Mouse (Mus musculus): ENCODE measurements around the gene Olfr974.
"Not testable (repeated sequence)": the region's sequence is repeated elsewhere in the genome, so short reads cannot be mapped to it uniquely, and the experiment has no call there.

The Olfr974 gene

DNA sequence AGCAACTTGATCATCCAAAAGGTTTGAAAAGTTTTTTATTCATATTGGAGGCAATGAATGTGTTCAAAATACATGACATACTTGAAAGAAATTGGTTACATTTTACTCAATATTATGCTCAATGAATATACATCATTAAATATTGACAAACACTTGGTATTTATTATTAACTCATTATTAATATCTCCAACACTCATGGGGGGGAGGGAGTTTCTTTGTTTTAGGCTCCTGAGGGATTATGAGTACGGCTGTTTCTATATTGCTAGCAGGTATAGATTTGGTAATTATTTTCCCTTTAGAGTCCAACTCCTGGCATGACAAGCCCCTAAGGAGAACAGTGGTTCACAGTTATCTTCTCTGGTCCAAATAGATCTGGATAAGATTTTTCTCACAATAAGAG, at the start of gene Olfr974:
Gene Olfr974 (plus strand): TSS at position 301 of the 400 bp plus-strand sequence.
- DNase-seq (ENCODE audit: low spot score in 2 of 2), result no peak

DNA sequence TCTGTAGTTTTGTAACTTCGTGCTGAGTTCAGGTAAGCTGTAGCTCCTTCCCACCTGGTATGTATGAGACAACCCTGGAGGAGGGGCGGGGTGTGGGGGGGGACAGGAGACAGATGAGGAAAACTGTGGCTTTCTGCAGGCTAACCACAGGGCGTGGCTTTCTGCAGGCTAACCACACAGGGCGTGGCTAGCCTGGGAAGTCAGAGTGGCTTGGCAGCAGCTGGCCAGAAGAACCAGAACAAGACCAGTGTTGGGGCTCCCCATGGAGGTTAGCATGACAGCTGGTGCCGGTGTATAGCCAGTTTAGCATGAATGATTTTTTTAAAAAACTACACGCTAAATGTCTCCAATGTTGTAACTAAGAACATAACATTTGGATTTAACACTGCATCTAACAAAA, 32.2 kb upstream of the Olfr974 start:
- DNase-seq (ENCODE audit: low spot score in 2 of 2), result no peak

DNA sequence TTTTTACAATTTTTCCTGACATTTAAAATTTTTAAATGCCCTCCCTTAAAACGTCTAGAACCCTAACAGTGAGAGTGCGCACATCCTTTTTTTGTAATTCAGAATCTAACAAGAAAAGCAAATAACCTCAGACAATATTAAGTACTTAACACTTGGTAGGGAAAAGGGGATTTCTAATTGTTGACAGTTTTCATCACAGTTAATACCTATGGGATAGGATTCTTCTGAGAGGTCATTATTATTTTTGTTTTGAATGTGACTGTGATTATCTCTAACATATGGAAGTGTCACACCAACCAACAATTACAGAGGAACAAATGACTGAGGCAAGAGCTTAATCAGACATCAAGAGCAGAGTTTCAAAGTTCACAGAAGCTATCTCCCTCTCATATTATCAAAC, 30.3 kb upstream of the Olfr974 start, which contains the start of gene Olfr229:
Gene Olfr229 (plus strand): TSS at position 301 of the 400 bp plus-strand sequence.
- DNase-seq (ENCODE audit: low spot score in 2 of 2), result no peak

DNA sequence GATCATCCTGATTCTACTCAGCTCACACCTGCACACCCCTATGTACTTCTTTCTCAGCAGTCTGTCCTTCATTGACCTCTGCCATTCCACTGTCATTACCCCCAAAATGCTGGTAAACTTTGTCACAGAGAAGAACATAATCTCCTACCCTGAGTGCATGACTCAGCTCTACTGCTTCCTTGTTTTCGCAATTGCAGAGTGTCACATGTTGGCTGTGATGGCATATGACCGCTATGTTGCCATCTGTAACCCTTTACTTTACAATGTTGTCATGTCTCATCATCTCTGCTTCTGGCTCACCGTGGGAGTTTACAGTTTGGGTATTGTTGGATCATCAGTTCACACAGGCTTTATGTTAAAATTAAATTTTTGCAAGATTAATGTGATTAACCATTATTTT, 27.4 kb upstream of the Olfr974 start:
- DNase-seq (ENCODE audit: low spot score in 2 of 2), result no peak

DNA sequence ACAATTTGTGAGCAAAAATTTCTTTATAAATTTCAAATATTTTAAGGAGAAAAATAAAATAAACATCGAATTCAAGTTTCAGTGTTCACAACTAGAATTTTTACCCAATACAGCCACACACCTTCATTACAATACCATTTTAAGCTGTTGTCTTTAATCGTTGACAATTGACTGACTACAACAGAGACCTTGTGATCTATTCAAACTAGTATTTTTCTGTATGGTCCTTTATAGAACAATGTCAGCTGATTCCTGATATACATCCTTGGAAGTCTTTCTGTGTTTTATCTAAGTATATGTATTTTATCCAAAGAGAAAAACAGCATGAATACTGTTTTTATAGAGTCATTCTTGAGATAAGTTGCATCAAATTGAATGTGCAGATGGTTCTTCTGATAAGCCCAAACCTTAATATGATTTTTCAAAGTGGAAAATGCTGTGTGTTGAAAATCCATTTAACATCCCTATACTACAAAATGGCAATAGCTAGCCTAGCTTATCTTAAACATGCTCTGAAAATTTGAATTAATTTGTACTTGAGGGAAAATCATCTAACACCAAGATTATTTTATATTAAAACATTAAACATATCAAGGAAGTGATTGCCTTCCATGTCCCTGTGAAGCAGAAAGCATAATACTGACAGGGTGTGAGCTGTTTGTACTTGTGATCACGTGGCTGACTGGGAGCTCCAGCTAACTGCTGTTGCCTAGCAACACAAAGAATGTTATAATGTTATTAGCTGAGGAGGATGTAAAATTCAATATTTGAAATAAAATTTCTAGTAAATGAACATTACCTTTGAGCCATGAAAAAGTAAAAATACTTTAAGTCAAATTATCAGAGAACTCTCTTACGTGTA, 9.1 kb upstream of the Olfr974 start:
- not testable (repeated sequence) for DNase-seq (ENCODE audit: low spot score in 2 of 2)

DNA sequence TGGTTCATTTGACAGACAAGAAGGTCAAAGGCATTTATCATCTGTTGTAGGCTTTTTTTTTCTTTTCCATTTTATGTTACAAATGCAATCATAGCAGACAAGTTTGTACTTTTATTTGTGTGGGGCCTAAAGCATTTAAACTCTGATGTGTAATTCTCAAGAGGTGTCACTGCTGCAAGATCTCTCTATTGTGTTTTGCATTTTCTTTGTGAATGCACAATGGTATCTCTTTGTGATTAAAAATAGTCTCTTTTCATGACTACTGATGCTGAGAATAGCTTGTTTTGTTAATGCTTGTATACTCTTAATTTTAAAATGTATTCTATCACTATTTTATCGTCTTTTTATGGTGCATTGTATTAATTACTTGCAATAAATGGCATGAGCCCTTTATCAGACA, 8.5 kb upstream of the Olfr974 start:
- DNase-seq (ENCODE audit: low spot score in 2 of 2), result not testable (repeated sequence)

DNA sequence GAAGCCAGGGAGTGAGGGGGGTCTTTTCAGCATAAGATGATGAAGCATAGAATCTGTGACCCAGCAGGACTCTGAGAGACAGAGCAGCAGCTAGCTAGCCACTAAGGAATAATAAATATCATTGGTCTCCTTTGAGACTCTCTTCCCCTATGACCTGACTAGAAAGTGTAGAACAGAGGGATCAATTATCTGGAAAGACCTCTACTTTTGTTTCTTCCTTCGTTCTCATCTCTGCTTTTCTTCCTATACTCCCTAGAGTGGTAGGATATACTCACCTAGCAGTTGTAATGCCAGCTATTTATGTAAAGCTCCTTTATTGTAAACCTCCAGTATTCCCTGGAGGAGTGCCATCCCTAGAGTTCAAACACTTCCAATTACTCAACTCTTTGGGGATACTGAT, 14.6 kb downstream of the Olfr974 start, which contains the start of gene Olfr975:
Gene Olfr975 (minus strand): TSS at position 101 of the 400 bp plus-strand sequence.
- DNase-seq (ENCODE audit: low spot score in 2 of 2), result no peak

DNA sequence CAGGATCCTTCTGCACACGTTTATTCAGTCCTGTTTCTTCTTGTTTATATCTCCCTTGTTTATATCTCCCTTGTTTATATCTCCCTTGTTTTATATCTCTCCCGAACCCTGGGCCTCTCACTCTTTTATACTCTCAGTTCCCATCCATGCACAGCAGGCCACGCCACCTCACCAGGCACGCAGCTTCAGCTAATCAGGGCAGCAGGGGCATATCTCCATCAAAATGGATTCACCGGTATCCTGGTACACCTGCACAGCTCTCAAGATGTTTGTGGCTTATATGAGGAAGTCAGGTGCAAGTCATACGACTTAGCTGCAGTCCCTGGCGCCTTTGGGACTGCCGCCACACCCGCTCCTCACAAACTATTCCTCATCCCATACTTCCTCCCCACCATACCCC, 23.7 kb downstream of the Olfr974 start, which contains the start of gene Olfr976:
Gene Olfr976 (minus strand): TSS at position 101 of the 400 bp plus-strand sequence.
- not testable (repeated sequence) for DNase-seq (ENCODE audit: low spot score in 2 of 2)

DNA sequence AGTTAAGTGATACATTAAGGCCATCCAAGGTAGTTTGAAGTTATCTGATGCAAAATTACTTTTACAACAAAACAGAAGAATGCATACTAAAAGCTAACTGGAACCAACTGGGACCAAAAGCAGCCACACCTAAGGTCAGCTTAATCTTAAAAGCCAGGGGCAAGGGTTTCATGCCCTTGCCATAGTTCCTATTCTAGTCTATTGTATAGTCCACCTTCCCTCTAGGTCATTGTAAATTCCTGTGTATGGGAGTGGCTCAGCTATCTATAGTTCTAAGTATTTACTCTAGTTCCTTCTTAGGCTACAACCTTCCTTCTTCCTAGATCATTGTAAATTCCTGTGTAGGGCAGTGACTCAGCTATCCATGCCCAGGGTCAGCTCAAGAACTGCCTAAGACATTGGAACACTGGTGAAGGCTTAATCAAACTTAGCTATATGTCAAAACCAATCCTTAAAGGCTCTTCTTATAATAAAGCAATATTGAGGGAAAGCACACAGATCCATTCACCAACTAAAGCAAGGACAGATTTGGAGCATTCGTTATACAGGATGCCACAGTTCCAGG, 39.4 kb downstream of the Olfr974 start:
- not testable (repeated sequence) for DNase-seq (ENCODE audit: low spot score in 2 of 2)

DNA sequence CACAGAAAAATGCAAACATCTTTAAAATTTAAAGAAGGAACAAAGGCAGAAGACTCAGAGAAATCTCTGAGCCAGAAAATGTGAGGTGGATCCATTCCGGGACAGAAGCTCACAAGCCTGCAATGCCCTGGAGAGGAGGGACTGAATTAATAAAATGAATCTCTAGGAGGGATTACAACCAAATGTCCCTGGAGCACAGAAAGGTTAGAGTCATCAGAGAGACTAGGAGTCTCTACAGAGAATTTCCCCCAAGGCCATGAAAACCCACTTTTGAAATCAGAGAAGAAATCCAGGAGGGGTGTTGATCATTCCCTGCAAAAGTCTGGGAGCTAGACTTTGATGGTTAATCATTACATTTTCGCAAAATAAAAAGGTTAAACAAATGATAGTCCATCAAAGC, 54.5 kb downstream of the Olfr974 start, which contains the start of gene Olfr978:
Gene Olfr978 (plus strand): TSS at position 301 of the 400 bp plus-strand sequence.
- no peak for DNase-seq (ENCODE audit: low spot score in 2 of 2)

Measured in frontal cortex, postnatal 10 days (tissue).